Mouse (Mus musculus) forebrain, embryonic 12.5 days (tissue): ENCODE data around the gene Tbl2. TPM values are rescaled to one million over a fixed set of nuclear protein-coding genes. Genes with fewer than 3 reads are reported as not detected.

Experiments used
- ATAC-seq: fragments of 200-750 bp; cut with Nextera tagmentation; 2 replicates; pipeline ENCODE4 v1.8.0; 2017; ENCODE audit warnings: moderate TSS enrichment; ENCODE audit not compliant: low FRiP score
- H3K27ac ChIP-seq: fragments of 300-500 bp; sonication (generic); 2 replicates; pipeline ENCODE4 v1.5.1; 2016; ENCODE audit warnings: mild to moderate bottlenecking
- H3K27me3 ChIP-seq: fragments of 300-500 bp; sonication (generic); 2 replicates; pipeline ENCODE4 v1.6.1; 2016; ENCODE audit warnings: mild to moderate bottlenecking
- H3K36me3 ChIP-seq: fragments of 300-500 bp; sonication (generic); replicated peaks from 2 replicates; pipeline ENCODE4 v1.6.1; 2016; ENCODE audit warnings: mild to moderate bottlenecking
- H3K4me1 ChIP-seq: fragments of 300-500 bp; sonication (generic); 2 replicates; pipeline ENCODE4 v1.6.1; 2016
- H3K4me2 ChIP-seq: fragments of 300-500 bp; sonication (generic); 2 replicates; pipeline ENCODE4 v1.6.1; 2016; ENCODE audit warnings: mild to moderate bottlenecking, moderate library complexity
- H3K4me3 ChIP-seq: fragments of 300-500 bp; sonication (generic); replicated peaks from 2 replicates; pipeline ENCODE4 v1.5.1; 2016; ENCODE audit warnings: mild to moderate bottlenecking
- H3K9ac ChIP-seq: fragments of 300-500 bp; sonication (generic); 2 replicates; pipeline ENCODE4 v1.6.1; 2016; ENCODE audit warnings: mild to moderate bottlenecking
- H3K9me3 ChIP-seq: fragments of 300-500 bp; sonication (generic); 2 replicates; pipeline ENCODE4 v1.6.1; 2016
- WGBS: fragments of 180-500 bp; shearing (Covaris S2); methylation state at CpG from one replicate; pipeline ENCODE4 v1.1.7; 2016; 5-methylcytosine and 5-hydroxymethylcytosine counted together
- polyA plus RNA-seq: library from polyadenylated mRNA; unstranded; fragments of >200 nt; fragmentation: Nextera tagmentation; extraction: Ambion mirVana; gene quantifications from 2 replicates; pipeline ENCODE4 v1.2.1, GENCODE M21; 2016

Tbl2 gene
- polyA plus RNA-seq = 27.5 and 29.6 TPM in 2 replicates

DNA sequence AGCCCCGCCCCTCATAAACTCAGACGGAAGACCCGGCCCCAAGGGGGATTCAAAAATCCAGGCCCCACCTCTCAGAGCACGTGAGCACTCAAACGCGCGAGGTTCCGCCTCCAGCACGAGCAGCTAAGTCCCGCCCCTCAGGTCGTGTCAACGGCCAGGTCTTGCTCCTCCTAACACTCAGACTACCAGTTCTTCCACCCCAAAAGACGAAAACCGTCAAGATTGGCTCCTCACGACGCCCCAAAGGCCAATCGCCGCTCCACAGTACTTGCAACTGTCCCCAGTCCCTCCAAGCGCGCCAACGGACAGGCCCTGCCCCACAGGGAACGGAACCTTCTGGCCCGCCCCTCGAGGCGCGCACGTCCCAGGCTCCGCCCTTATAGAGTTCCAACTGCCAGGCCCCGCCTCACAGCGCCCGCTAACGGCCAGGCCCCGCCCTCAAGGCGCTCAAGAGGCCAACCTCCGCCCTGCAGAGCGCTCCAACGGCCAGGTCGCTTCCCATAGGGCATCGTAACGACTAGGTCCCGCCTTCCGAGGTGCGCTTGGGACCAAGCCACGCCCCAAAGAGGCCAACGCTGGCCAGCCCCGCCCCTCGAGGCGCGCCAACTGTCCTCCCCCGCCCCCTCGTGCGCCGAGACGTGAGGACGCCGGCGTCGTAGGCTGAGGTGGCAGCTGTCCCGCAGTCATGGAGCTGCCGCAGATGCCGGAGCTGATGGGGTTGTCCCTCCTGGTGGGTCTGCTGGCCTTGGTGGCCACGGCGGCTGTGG lies at the start of gene Tbl2:
Gene Tbl2, plus strand, starts transcription at position 605 of the 767 bp plus-strand sequence.
- peak within 1 kb of the TSS; percentile 66 for H3K4me2 ChIP-seq
- peak; percentile 98 for ATAC-seq

DNA sequence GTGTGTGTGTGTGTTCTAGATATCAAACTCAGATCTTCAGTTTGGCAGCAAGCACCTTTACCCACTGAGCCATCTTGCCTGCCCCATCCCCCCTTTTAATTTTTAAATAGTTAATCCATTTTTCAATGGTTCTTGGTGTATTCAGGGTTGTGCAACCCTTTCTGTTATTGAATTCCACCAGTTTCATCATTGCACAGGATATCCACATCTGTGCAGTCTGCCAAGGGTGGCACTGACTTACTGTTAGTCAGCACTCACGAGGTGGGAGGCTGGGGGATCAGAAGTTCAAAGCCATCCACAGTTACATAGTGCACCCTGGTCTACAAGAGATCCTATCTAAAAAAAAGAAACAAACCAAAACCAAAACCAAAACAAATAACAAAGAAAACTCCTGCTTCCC lies 48.5 kb upstream of the Tbl2 start:
- Histone ChIP-seq H3K9me3 (no peaks in the 10 kb centered on the region), H3K36me3 (no peaks in the 10 kb centered on the region), H3K9ac (no peak overlapping the region), H3K4me1 (no peaks in the 10 kb centered on the region), H3K4me2 (no peak overlapping the region), H3K4me3 (no peak overlapping the region), H3K27ac (no peak overlapping the region), H3K27me3 (peaks cover 16% of the 10 kb centered on the region)
- 74% methylated on average over 1 of the region's 1 CpGs for WGBS
- ATAC-seq = no peak

More for the DNA sequence above, at the start of gene Tbl2:
- H3K27ac ChIP-seq = peak within 1 kb of the TSS; percentile 88
- H3K4me1 ChIP-seq = peaks cover 15% of the 10 kb centered on the region
- no peaks in the 10 kb centered on the region for H3K27me3 ChIP-seq
- H3K9ac ChIP-seq = peak within 1 kb of the TSS; percentile 78
- H3K9me3 ChIP-seq = no peaks in the 10 kb centered on the region
- peak within 1 kb of the TSS; percentile 70 for H3K4me3 ChIP-seq
- under 1% methylated on average over 63 of the region's 63 CpGs for WGBS
- peaks cover 18% of the 10 kb centered on the region for H3K36me3 ChIP-seq

DNA sequence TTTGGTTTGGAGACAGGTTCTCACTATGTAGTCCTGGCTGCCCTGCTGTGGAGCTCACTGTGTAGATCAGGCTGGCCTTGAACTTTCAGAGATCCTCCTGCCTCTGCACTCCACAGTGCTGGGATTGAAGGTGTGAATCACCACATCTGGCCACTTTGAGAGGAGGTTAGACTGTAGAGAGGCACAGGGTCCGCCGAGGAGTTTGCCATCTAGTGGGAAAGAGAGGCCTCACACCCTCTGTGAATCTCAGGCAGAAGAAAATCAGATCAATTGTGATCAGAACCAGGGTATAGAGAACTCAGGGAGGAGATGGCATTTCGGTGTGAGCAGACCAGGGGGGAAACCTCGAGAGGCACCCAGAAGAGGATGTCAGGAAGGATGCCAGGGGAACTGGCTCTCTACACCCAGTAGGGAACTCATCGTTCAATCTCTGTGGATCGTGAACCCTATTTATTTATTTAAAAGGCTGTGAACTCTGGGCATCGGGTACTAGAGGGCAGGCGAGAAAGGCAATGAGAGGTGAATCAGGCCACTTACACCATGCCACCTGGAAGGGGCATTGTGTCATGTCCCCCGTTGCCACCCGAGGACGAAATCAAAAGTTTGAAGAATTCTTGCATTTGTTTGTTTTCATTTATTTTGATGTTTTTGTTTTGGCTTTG lies 45.3 kb upstream of the Tbl2 start:
- Histone ChIP-seq H3K27ac (no peak overlapping the region), H3K9me3 (no peaks in the 10 kb centered on the region), H3K4me3 (no peak overlapping the region), H3K4me2 (no peak overlapping the region), H3K36me3 (no peaks in the 10 kb centered on the region), H3K9ac (no peak overlapping the region), H3K4me1 (peaks cover 16% of the 10 kb centered on the region), H3K27me3 (peaks cover 46% of the 10 kb centered on the region)
- ATAC-seq = no peak
- WGBS = 69% methylated on average over 11 of the region's 11 CpGs

DNA sequence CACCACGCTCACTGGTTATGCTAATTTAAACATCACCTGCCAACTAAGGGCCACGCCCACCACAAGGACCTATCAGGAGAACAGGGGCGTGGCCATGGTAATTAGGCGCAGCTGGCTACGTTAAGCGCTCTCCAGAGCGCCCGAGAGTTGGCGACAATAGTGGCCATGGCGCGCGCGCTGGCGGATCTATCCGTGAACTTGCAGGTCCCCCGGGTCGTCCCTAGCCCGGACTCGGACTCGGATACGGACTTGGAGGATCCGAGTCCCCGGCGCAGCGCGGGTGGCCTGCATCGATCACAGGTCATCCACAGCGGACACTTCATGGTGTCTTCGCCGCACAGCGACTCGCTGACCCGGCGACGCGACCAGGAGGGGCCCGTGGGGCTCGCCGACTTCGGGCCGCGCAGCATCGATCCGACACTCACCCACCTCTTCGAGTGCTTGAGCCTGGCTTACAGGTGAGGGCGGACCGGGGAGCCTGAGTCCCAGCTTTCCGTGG lies 42.6 kb upstream of the Tbl2 start:
- ATAC-seq = peak; percentile 94
- Histone ChIP-seq H3K4me3 (peak overlapping the region; percentile 49), H3K4me1 (peaks cover 16% of the 10 kb centered on the region), H3K36me3 (no peaks in the 10 kb centered on the region), H3K27me3 (peaks cover 68% of the 10 kb centered on the region), H3K27ac (no peak overlapping the region), H3K4me2 (peak overlapping the region; percentile 79), H3K9me3 (no peaks in the 10 kb centered on the region), H3K9ac (peak overlapping the region; percentile 49; the same call in 1 of the 2 replicates)
- under 1% methylated on average over 48 of the region's 48 CpGs for WGBS

DNA sequence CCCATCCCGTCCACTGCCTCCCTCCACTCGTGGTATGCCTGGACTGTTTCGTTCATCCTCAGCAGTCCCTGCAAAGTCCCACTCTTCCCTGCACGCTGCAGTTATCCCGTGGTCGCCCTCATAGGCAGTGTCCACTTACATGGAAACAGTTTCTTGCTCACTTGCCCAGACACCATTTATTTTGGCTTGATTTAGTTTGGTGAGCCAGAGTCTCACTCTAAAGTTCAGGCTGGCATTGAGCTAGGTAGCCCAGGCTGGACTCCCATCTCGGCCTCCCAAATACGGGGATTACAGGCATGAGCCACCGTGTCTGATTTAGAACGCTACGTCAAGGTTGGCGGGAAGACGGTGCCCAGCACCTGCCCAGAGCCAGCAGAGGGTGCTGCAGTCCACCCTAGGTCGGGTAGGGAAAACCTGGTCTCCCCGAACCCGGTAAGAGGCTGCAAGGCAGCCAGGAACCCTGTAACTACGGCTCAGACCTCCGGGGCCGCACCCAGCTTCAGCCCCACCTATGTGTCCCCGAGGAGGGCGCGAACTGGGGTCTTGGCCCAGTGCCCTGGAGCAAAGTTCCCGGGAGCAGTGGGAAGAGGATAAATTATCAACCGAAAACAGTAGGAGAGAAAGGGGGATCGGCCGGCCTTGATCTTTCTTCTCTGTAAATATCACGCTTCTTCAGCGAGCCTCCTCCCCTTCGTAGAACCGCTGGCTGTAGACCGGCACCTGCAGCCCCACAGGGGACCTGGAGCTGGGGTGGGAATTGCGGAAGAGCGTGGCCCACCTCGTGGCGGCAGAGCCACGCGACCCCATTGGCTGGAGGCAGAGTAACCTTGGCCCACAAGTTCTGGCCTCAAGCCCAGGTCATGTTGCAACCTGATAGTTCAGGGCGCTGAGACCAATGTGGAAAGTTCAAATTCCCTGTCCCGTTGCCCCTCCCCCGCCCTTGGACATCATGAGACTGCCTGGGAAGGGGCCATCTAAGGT lies 41.6 kb upstream of the Tbl2 start:
- H3K4me1 ChIP-seq = peaks cover 16% of the 10 kb centered on the region
- no peaks in the 10 kb centered on the region for H3K9me3 ChIP-seq
- H3K36me3 ChIP-seq = no peaks in the 10 kb centered on the region
- H3K27ac ChIP-seq = no peak overlapping the region
- no peak for ATAC-seq
- H3K9ac ChIP-seq = no peak overlapping the region
- H3K4me3 ChIP-seq = peak overlapping the region; percentile 49
- peaks cover 68% of the 10 kb centered on the region for H3K27me3 ChIP-seq
- WGBS = 12% methylated on average over 40 of the region's 40 CpGs
- H3K4me2 ChIP-seq = peak overlapping the region; percentile 79

DNA sequence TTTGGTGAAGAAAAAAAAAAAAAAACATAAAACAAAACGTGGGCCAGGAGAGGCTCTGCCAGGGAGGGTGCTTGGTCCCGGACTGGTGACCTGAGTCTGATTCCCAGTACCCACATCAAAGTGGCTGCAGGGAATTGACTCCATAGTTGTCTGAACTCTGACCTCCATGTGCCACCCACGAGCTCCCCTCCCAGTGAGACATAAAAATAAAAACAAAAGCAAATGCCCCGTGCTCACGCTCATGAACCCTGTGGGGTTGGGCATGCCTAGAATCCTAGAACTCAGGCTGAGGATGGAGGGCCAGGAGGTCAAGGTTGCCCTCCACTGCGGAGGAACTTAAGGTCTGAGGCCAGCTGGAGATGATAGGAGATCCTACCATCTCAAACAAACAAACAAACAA lies 40.4 kb upstream of the Tbl2 start:
- Histone ChIP-seq H3K9ac (no peak overlapping the region), H3K27me3 (peaks cover 68% of the 10 kb centered on the region), H3K27ac (no peak overlapping the region), H3K4me3 (no peak overlapping the region), H3K4me1 (peaks cover 16% of the 10 kb centered on the region), H3K4me2 (no peak overlapping the region), H3K9me3 (no peaks in the 10 kb centered on the region), H3K36me3 (no peaks in the 10 kb centered on the region)
- no peak for ATAC-seq
- 64% methylated on average over 6 of the region's 6 CpGs for WGBS

DNA sequence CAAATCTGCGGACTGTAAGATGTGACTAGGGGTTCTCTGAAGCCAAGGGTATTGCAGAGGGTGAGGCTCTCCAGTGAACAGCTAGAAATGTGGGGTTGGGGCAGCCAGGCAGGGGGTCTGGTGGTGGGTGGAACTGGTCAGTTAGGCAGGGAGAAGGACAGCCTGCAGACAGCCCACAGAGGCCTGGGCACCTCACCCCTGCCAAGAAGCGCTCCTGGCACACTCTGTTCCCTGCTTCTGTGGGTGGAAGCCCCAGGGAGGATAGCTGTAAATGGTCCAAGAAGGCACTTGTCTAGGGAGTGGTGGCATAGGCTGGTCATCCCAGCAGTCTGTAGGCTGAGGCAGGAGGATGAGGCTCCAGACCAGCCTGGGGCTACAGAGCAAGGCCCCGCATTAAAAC lies 40.0 kb upstream of the Tbl2 start:
- H3K27me3 ChIP-seq = peaks cover 65% of the 10 kb centered on the region
- H3K4me2 ChIP-seq = no peak overlapping the region
- no peak overlapping the region for H3K9ac ChIP-seq
- no peaks in the 10 kb centered on the region for H3K36me3 ChIP-seq
- peaks cover 16% of the 10 kb centered on the region for H3K4me1 ChIP-seq
- no peak for ATAC-seq
- no peaks in the 10 kb centered on the region for H3K9me3 ChIP-seq
- no peak overlapping the region for H3K27ac ChIP-seq
- WGBS = 88% methylated on average over 3 of the region's 3 CpGs
- no peak overlapping the region for H3K4me3 ChIP-seq

DNA sequence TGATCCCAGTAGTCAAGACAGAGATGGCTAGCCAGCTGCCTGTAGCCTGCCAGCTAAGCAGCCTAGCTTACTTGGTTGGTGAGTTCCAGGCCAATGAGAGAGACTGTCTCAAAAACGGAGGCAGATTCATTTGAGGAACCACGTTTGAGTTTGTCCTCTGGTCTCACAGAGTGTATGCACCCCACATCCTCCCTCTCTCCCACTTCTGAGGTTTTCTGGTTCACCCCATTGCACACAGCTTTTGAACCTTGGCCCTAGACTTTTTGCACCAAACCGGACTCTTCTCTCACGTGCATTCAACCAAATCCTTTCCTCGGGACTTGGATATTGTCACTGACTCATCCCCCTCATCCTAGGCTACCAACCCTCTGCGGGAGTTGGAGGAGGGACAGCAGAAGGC lies 39.5 kb upstream of the Tbl2 start:
- peaks cover 60% of the 10 kb centered on the region for H3K27me3 ChIP-seq
- H3K4me2 ChIP-seq = no peak overlapping the region
- ATAC-seq = no peak
- WGBS = 72% methylated on average over 6 of the region's 6 CpGs
- H3K4me1 ChIP-seq = peaks cover 16% of the 10 kb centered on the region
- H3K9me3 ChIP-seq = no peaks in the 10 kb centered on the region
- H3K4me3 ChIP-seq = no peak overlapping the region
- no peak overlapping the region for H3K9ac ChIP-seq
- no peak overlapping the region for H3K27ac ChIP-seq
- no peaks in the 10 kb centered on the region for H3K36me3 ChIP-seq

DNA sequence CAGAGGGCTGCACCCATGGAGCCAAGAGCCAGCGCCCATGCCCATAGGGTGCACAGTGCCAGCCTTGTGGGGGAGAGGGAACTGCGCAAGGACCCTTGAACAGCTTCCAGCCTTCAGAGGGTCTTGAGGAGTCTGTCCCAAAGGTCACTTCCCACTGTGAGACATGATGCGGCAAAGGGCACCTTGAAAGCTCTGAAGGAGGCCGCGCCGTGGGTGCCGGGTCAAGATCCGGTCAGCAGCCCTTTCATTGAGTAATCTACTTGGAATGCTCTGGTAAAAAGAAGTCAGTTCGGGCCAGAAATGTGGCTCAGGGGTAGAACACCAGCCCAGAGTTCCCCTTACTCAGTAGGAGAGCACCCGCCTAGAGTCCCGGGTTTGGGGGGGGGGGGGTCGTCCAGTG lies 35.7 kb upstream of the Tbl2 start:
- WGBS = 83% methylated on average over 12 of the region's 12 CpGs
- Histone ChIP-seq H3K4me2 (no peak overlapping the region), H3K27me3 (peaks cover 25% of the 10 kb centered on the region), H3K27ac (no peak overlapping the region), H3K4me1 (0 out of 2 replicates have a peak, but pooled peaks cover 2% of the 10 kb centered on the region), H3K9ac (no peak overlapping the region), H3K9me3 (no peaks in the 10 kb centered on the region), H3K36me3 (no peaks in the 10 kb centered on the region), H3K4me3 (no peak overlapping the region)
- no peak for ATAC-seq

DNA sequence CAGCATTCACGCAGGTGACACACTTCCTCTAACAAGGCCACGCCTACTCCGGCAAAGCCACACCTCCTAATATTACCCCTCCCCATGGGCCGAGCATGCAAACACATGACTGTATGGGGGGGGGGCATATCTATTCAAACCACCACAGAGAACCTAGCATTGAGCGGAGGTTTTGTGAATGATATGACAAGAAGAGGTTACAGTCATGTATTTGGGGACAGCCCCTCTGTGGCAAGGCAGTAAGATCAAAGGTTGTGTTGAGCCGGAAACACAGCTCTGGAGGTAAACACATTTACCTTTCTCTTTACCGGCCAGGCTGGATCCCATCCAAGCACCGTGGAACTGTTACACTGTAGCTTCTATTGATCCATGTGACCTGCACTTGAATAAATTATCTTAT lies 34.2 kb upstream of the Tbl2 start:
- Histone ChIP-seq H3K4me1 (0 out of 2 replicates have a peak, but pooled peaks cover 3% of the 10 kb centered on the region), H3K27me3 (peaks cover 10% of the 10 kb centered on the region), H3K4me2 (no peak overlapping the region), H3K4me3 (no peak overlapping the region), H3K9me3 (no peaks in the 10 kb centered on the region), H3K36me3 (no peaks in the 10 kb centered on the region), H3K9ac (no peak overlapping the region), H3K27ac (no peak overlapping the region)
- no peak for ATAC-seq
- 87% methylated on average over 8 of the region's 8 CpGs for WGBS

DNA sequence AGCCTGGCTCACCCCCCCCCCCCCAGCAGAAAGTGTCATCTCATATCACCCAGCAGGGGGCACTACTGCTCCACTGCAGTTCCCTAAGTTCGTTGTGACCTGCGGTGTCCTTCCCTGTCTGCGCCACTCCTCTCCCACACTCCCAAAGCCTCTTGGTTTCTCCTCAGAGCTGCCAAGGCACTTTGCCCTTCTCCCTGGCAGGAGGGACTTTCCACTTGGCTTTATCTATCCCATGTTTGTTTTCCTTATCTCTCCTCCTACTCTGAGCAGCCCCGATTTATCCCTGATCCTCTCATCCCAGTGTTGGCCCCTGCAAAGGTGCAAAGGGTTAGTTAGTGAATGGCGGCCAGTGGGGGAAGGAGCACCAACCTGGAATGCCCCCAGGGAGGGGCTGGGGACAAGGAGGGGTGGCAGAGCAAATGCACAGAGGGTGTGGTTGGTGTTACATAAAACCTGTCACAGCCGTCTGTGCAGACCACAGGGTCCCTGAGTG lies 30.8 kb upstream of the Tbl2 start:
- ATAC-seq = no peak
- Histone ChIP-seq H3K9me3 (no peaks in the 10 kb centered on the region), H3K4me2 (no peak overlapping the region), H3K27me3 (peaks cover 17% of the 10 kb centered on the region), H3K4me3 (no peak overlapping the region), H3K27ac (no peak overlapping the region), H3K36me3 (no peaks in the 10 kb centered on the region), H3K9ac (no peak overlapping the region), H3K4me1 (0 out of 2 replicates have a peak, but pooled peaks cover 3% of the 10 kb centered on the region)
- 32% methylated on average over 6 of the region's 6 CpGs for WGBS
